Mouse (Mus musculus) hindbrain, embryonic 10.5 days (tissue): ENCODE data around the gene Pfdn6. TPM values are rescaled to one million over a fixed set of nuclear protein-coding genes. Genes with fewer than 3 reads are reported as not detected.
A peak's percentile ranks its signal among the peaks of the same experiment; 100 is the strongest.
"Not testable (repeated sequence)": the region's sequence is repeated elsewhere in the genome, so short reads cannot be mapped to it uniquely, and the experiment has no call there.

Experiments
- DNase-seq: peaks from one replicate; pipeline ENCODE4 v3.0.0-alpha.2; 2017; ENCODE audit warnings: low spot score
- H3K27ac ChIP-seq: fragments of 300-500 bp; sonication (generic); 2 replicates; pipeline ENCODE4 v1.5.1; 2016; ENCODE audit warnings: mild to moderate bottlenecking, moderate library complexity
- H3K27me3 ChIP-seq: fragments of 300-500 bp; sonication (generic); 2 replicates; pipeline ENCODE4 v1.6.1; 2016; ENCODE audit warnings: mild to moderate bottlenecking; ENCODE audit not compliant: poor library complexity, insufficient read depth, severe bottlenecking
- H3K36me3 ChIP-seq: fragments of 300-500 bp; sonication (generic); 2 replicates; pipeline ENCODE4 v1.6.1; 2016; ENCODE audit warnings: mild to moderate bottlenecking, moderate library complexity
- H3K4me1 ChIP-seq: fragments of 300-500 bp; sonication (generic); replicated peaks from 2 replicates; pipeline ENCODE4 v1.6.1; 2016; ENCODE audit warnings: mild to moderate bottlenecking
- H3K4me3 ChIP-seq: fragments of 300-500 bp; sonication (generic); 2 replicates; pipeline ENCODE4 v1.5.1; 2016; ENCODE audit warnings: mild to moderate bottlenecking, moderate library complexity
- H3K9me3 ChIP-seq: fragments of 300-500 bp; sonication (generic); 2 replicates; pipeline ENCODE4 v1.6.1; 2016; ENCODE audit warnings: mild to moderate bottlenecking, moderate library complexity
- WGBS: fragments of 180-500 bp; shearing (Covaris S2); methylation state at CpG from one replicate; pipeline ENCODE4 v1.1.7; 2016; 5-methylcytosine and 5-hydroxymethylcytosine counted together
- polyA plus RNA-seq: library from polyadenylated mRNA; unstranded; fragments of >200 nt; fragmentation: Nextera tagmentation; extraction: Ambion mirVana; gene quantifications from 2 replicates; pipeline ENCODE4 v1.2.1, GENCODE M21; 2016

Gene Pfdn6
- polyA plus RNA-seq, 1 experiment from 2014 or later: 228 TPM

GRCm38 (mm10) chr17:33903911-33904651 lies 36.1 kb downstream of the Pfdn6 start:
- not testable (repeated sequence) for H3K27me3 ChIP-seq, H3K36me3 ChIP-seq, DNase-seq, H3K4me3 ChIP-seq, H3K9me3 ChIP-seq, H3K27ac ChIP-seq
- H3K4me1 ChIP-seq: peaks cover 20% of the 10 kb centered on the region
- 78% methylated on average over 6 of the region's 6 CpGs for WGBS

GRCm38 (mm10) chr17:33902491-33902890 lies 37.7 kb downstream of the Pfdn6 start:
- peaks cover 6% of the 10 kb centered on the region for H3K4me1 ChIP-seq
- 86% methylated on average over 7 of the region's 7 CpGs for WGBS
- no peaks in the 10 kb centered on the region for H3K27me3 ChIP-seq
- no peaks in the 10 kb centered on the region for H3K9me3 ChIP-seq
- no peak overlapping the region for H3K27ac ChIP-seq
- DNase-seq: no peak
- H3K36me3 ChIP-seq: no peaks in the 10 kb centered on the region
- H3K4me3 ChIP-seq: no peak overlapping the region

- 83% methylated on average over 4 of the region's 4 CpGs for WGBS
- Histone ChIP-seq H3K4me1 (peaks cover 6% of the 10 kb centered on the region), H3K27ac (no peak overlapping the region), H3K4me3 (no peak overlapping the region), H3K27me3 (no peaks in the 10 kb centered on the region), H3K9me3 (no peaks in the 10 kb centered on the region), H3K36me3 (no peaks in the 10 kb centered on the region)
- no peak for DNase-seq
These were observed 38.1 kb downstream of the Pfdn6 start for GRCm38 (mm10) chr17:33902079-33902478.

- peaks cover 6% of the 10 kb centered on the region for H3K4me1 ChIP-seq
- H3K36me3 ChIP-seq: no peaks in the 10 kb centered on the region
- 65% methylated on average over 4 of the region's 4 CpGs for WGBS
- no peaks in the 10 kb centered on the region for H3K27me3 ChIP-seq
- no peak overlapping the region for H3K4me3 ChIP-seq
- H3K9me3 ChIP-seq: no peaks in the 10 kb centered on the region
- DNase-seq: no peak
- H3K27ac ChIP-seq: no peak overlapping the region
These were observed 38.5 kb downstream of the Pfdn6 start for GRCm38 (mm10) chr17:33901653-33902052.

- Histone ChIP-seq H3K9me3 (no peaks in the 10 kb centered on the region), H3K4me3 (no peak overlapping the region), H3K27ac (no peak overlapping the region), H3K36me3 (no peaks in the 10 kb centered on the region), H3K4me1 (peaks cover 6% of the 10 kb centered on the region), H3K27me3 (no peaks in the 10 kb centered on the region)
- WGBS: 90% methylated on average over 4 of the region's 4 CpGs
- no peak for DNase-seq
These were observed 39.2 kb downstream of the Pfdn6 start for GRCm38 (mm10) chr17:33900989-33901314.

GRCm38 (mm10) chr17:33900281-33900988 lies 39.7 kb downstream of the Pfdn6 start:
- no peaks in the 10 kb centered on the region for H3K9me3 ChIP-seq
- no peaks in the 10 kb centered on the region for H3K27me3 ChIP-seq
- DNase-seq: no peak
- no peak overlapping the region for H3K27ac ChIP-seq
- peaks cover 6% of the 10 kb centered on the region for H3K4me1 ChIP-seq
- no peaks in the 10 kb centered on the region for H3K36me3 ChIP-seq
- WGBS: 78% methylated on average over 7 of the region's 7 CpGs
- H3K4me3 ChIP-seq: no peak overlapping the region

- Histone ChIP-seq H3K4me3 (no peak overlapping the region), H3K4me1 (peaks cover 3% of the 10 kb centered on the region; the same call in 1 of the 2 replicates), H3K36me3 (no peaks in the 10 kb centered on the region), H3K27ac (no peak overlapping the region), H3K9me3 (no peaks in the 10 kb centered on the region), H3K27me3 (no peaks in the 10 kb centered on the region)
- no peak for DNase-seq
- WGBS: 82% methylated on average over 4 of the region's 4 CpGs
These were observed 40.5 kb downstream of the Pfdn6 start for GRCm38 (mm10) chr17:33899642-33900041.

GRCm38 (mm10) chr17:33898193-33898592 lies 42.0 kb downstream of the Pfdn6 start:
- H3K4me3 ChIP-seq, H3K36me3 ChIP-seq, H3K9me3 ChIP-seq, H3K4me1 ChIP-seq, H3K27me3 ChIP-seq, H3K27ac ChIP-seq, DNase-seq: not testable (repeated sequence)
- 80% methylated on average over 4 of the region's 4 CpGs for WGBS

- H3K27me3 ChIP-seq: no peaks in the 10 kb centered on the region
- H3K9me3 ChIP-seq: no peaks in the 10 kb centered on the region
- no peaks in the 10 kb centered on the region for H3K36me3 ChIP-seq
- H3K4me1 ChIP-seq: no peaks in the 10 kb centered on the region
- DNase-seq: peak; percentile 47
- no peak overlapping the region for H3K27ac ChIP-seq
- no peak overlapping the region for H3K4me3 ChIP-seq
- 41% methylated on average over 6 of the region's 6 CpGs for WGBS
These were observed 42.9 kb downstream of the Pfdn6 start for GRCm38 (mm10) chr17:33897114-33897794.

GRCm38 (mm10) chr17:33893011-33893410 lies 47.1 kb downstream of the Pfdn6 start:
- not testable (repeated sequence) for H3K9me3 ChIP-seq, H3K27ac ChIP-seq
- 73% methylated on average over 4 of the region's 4 CpGs for WGBS

GRCm38 (mm10) chr17:33892429-33892828 lies 47.7 kb downstream of the Pfdn6 start:
- Histone ChIP-seq H3K9me3 (no peaks in the 10 kb centered on the region), H3K27ac (no peak overlapping the region), H3K4me3 (no peak overlapping the region), H3K4me1 (peaks cover 18% of the 10 kb centered on the region), H3K27me3 (no peaks in the 10 kb centered on the region), H3K36me3 (no peaks in the 10 kb centered on the region)
- no peak for DNase-seq
- WGBS: 18% methylated on average over 7 of the region's 7 CpGs

More at GRCm38 (mm10) chr17:33893011-33893410, 47.1 kb downstream of the Pfdn6 start:
- peaks cover 14% of the 10 kb centered on the region for H3K4me1 ChIP-seq
- DNase-seq, H3K4me3 ChIP-seq, H3K27me3 ChIP-seq, H3K36me3 ChIP-seq: not testable (repeated sequence)

- H3K27me3 ChIP-seq, H3K4me3 ChIP-seq: not testable (repeated sequence)
These were observed 48.3 kb downstream of the Pfdn6 start for GRCm38 (mm10) chr17:33891892-33892291.

GRCm38 (mm10) chr17:33891357-33891756 lies 48.8 kb downstream of the Pfdn6 start:
- no peak overlapping the region for H3K27ac ChIP-seq
- no peaks in the 10 kb centered on the region for H3K9me3 ChIP-seq
- no peaks in the 10 kb centered on the region for H3K27me3 ChIP-seq
- peaks cover 8% of the 10 kb centered on the region for H3K36me3 ChIP-seq
- WGBS: 67% methylated on average over 2 of the region's 2 CpGs
- H3K4me3 ChIP-seq: no peak overlapping the region
- DNase-seq: no peak
- H3K4me1 ChIP-seq: peaks cover 18% of the 10 kb centered on the region

More at GRCm38 (mm10) chr17:33891892-33892291, 48.3 kb downstream of the Pfdn6 start:
- H3K9me3 ChIP-seq, H3K36me3 ChIP-seq, H3K27ac ChIP-seq, DNase-seq: not testable (repeated sequence)
- WGBS: 66% methylated on average over 6 of the region's 6 CpGs
- H3K4me1 ChIP-seq: peaks cover 18% of the 10 kb centered on the region
